Mouse (Mus musculus) gastrocnemius, postnatal 4 days (tissue): ENCODE measurements around the gene Ppp3r2. TPM values are rescaled to one million over a fixed set of nuclear protein-coding genes. Genes with fewer than 3 reads are reported as not detected.

Experiments used
- total RNA-seq, 2 experiments: library from RNA; stranded (reverse); gene quantifications; 2 replicates each; pipeline ENCODE4 v1.2.3; 2021

Gene Ppp3r2
- total RNA-seq, 2 experiments from 2014 or later: 0.08 TPM; not detected in 1

Other genes starting within 250 kb of the Ppp3r2 start
- under 1 TPM in 1 of 2 experiments, not detected in 1; 0.29 TPM for gene Acnat1, start 208.1 kb downstream of the Ppp3r2 start, total RNA-seq
- under 1 TPM; 0.25 to 0.31 TPM for gene Baat, start 175.5 kb downstream of the Ppp3r2 start, total RNA-seq
- gene Mrpl50, start 160.9 kb downstream of the Ppp3r2 start, total RNA-seq: 10 to 100 TPM; 36.9 to 40.5 TPM
- gene Zfp189, start 160.8 kb downstream of the Ppp3r2 start, total RNA-seq: 1 to 10 TPM; 4.8 to 5.2 TPM
- 1 to 10 TPM in 1 of 2 experiments, under 1 TPM in 1; 0.44 to 4.6 TPM for gene Aldob, start 132.5 kb downstream of the Ppp3r2 start, total RNA-seq
- gene Tmem246, start 84.1 kb downstream of the Ppp3r2 start, total RNA-seq: 10 to 100 TPM; 33.6 to 39.7 TPM
- 10 to 100 TPM; 43.4 to 49.7 TPM for gene Rnf20, start 50.0 kb downstream of the Ppp3r2 start, total RNA-seq
- 1 to 10 TPM; 1.2 to 2.0 TPM for gene Grin3a, start 163.7 kb upstream of the Ppp3r2 start, total RNA-seq